Mouse (Mus musculus): ENCODE measurements around the gene Ssbp4. TPM values are rescaled to one million over a fixed set of nuclear protein-coding genes. Genes with fewer than 3 reads are reported as not detected.

Ssbp4 gene
- polyA plus RNA-seq, 1 experiment, result 52.6 TPM

GRCm38 (mm10) chr8:70648921-70649320 lies 40.2 kb upstream of the Ssbp4 start:
- H3K4me3 ChIP-seq (replicated peaks), result no peak overlapping the region
- H3K9me3 ChIP-seq (ENCODE audit: control insufficient read depth, low read length), result no peaks in the 10 kb centered on the region
- peaks cover 38% of the 10 kb centered on the region for H3K36me3 ChIP-seq (ENCODE audit: control insufficient read depth)
- H3K27me3 ChIP-seq (ENCODE audit: control insufficient read depth), result no peaks in the 10 kb centered on the region
- no peak for TF ChIP-seq TAL1 (IDR thresholded peaks at IDR 0.05; ENCODE audit: low read length)
- TF ChIP-seq GATA1 (IDR thresholded peaks at IDR 0.05; ENCODE audit: low read length), result no peak
- H3K4me1 ChIP-seq (ENCODE audit: control insufficient read depth), result peaks cover 32% of the 10 kb centered on the region

- Histone ChIP-seq H3K36me3 (ENCODE audit: control insufficient read depth) (peaks cover 38% of the 10 kb centered on the region), H3K4me3 (replicated peaks) (no peak overlapping the region), H3K4me1 (ENCODE audit: control insufficient read depth) (peaks cover 34% of the 10 kb centered on the region), H3K27me3 (ENCODE audit: control insufficient read depth) (no peaks in the 10 kb centered on the region), H3K9me3 (ENCODE audit: control insufficient read depth, low read length) (no peaks in the 10 kb centered on the region)
- TF ChIP-seq GATA1 (IDR thresholded peaks at IDR 0.05; ENCODE audit: low read length) (no peak), TAL1 (IDR thresholded peaks at IDR 0.05; ENCODE audit: low read length) (no peak)
Measured at GRCm38 (mm10) chr8:70648164-70648442, 39.4 kb upstream of the Ssbp4 start.

- TF ChIP-seq TAL1 (IDR thresholded peaks at IDR 0.05; ENCODE audit: low read length) (no peak), GATA1 (IDR thresholded peaks at IDR 0.05; ENCODE audit: low read length) (no peak)
- H3K4me3 ChIP-seq (replicated peaks), result no peak overlapping the region
- no peaks in the 10 kb centered on the region for H3K9me3 ChIP-seq (ENCODE audit: control insufficient read depth, low read length)
- H3K4me1 ChIP-seq (ENCODE audit: control insufficient read depth), result peaks cover 36% of the 10 kb centered on the region
- H3K27me3 ChIP-seq (ENCODE audit: control insufficient read depth), result 0 out of 2 replicates have a peak, but pooled peaks cover 2% of the 10 kb centered on the region
- H3K36me3 ChIP-seq (ENCODE audit: control insufficient read depth), result peaks cover 36% of the 10 kb centered on the region
Measured at GRCm38 (mm10) chr8:70647343-70648163, 38.9 kb upstream of the Ssbp4 start.

GRCm38 (mm10) chr8:70646775-70647174 lies 38.1 kb upstream of the Ssbp4 start:
- Histone ChIP-seq H3K9me3 (ENCODE audit: control insufficient read depth, low read length) (no peaks in the 10 kb centered on the region), H3K36me3 (ENCODE audit: control insufficient read depth) (peaks cover 29% of the 10 kb centered on the region), H3K27me3 (ENCODE audit: control insufficient read depth) (0 out of 2 replicates have a peak, but pooled peaks cover 2% of the 10 kb centered on the region), H3K4me1 (ENCODE audit: control insufficient read depth) (peaks cover 36% of the 10 kb centered on the region), H3K4me3 (replicated peaks) (no peak overlapping the region)
- no peak for TF ChIP-seq TAL1 (IDR thresholded peaks at IDR 0.05; ENCODE audit: low read length)
- no peak for TF ChIP-seq GATA1 (IDR thresholded peaks at IDR 0.05; ENCODE audit: low read length)

- no peak for TF ChIP-seq TAL1 (IDR thresholded peaks at IDR 0.05; ENCODE audit: low read length)
- TF ChIP-seq GATA1 (IDR thresholded peaks at IDR 0.05; ENCODE audit: low read length), result no peak
- Histone ChIP-seq H3K4me3 (replicated peaks) (no peak overlapping the region), H3K4me1 (ENCODE audit: control insufficient read depth) (peaks cover 36% of the 10 kb centered on the region), H3K9me3 (ENCODE audit: control insufficient read depth, low read length) (no peaks in the 10 kb centered on the region), H3K36me3 (ENCODE audit: control insufficient read depth) (peaks cover 26% of the 10 kb centered on the region), H3K27me3 (ENCODE audit: control insufficient read depth) (0 out of 2 replicates have a peak, but pooled peaks cover 2% of the 10 kb centered on the region)
Measured at GRCm38 (mm10) chr8:70646369-70646768, 37.7 kb upstream of the Ssbp4 start.

GRCm38 (mm10) chr8:70645501-70646224 lies 37.0 kb upstream of the Ssbp4 start:
- TF ChIP-seq TAL1 (IDR thresholded peaks at IDR 0.05; ENCODE audit: low read length), result no peak
- no peak for TF ChIP-seq GATA1 (IDR thresholded peaks at IDR 0.05; ENCODE audit: low read length)
- Histone ChIP-seq H3K36me3 (ENCODE audit: control insufficient read depth) (peaks cover 19% of the 10 kb centered on the region), H3K27me3 (ENCODE audit: control insufficient read depth) (0 out of 2 replicates have a peak, but pooled peaks cover 2% of the 10 kb centered on the region), H3K9me3 (ENCODE audit: control insufficient read depth, low read length) (no peaks in the 10 kb centered on the region), H3K4me1 (ENCODE audit: control insufficient read depth) (peaks cover 36% of the 10 kb centered on the region), H3K4me3 (replicated peaks) (no peak overlapping the region)

GRCm38 (mm10) chr8:70644065-70644464 lies 35.4 kb upstream of the Ssbp4 start:
- H3K36me3 ChIP-seq (ENCODE audit: control insufficient read depth), result peaks cover 4% of the 10 kb centered on the region

GRCm38 (mm10) chr8:70643019-70643418 lies 34.3 kb upstream of the Ssbp4 start:
- Histone ChIP-seq H3K9me3 (ENCODE audit: control insufficient read depth, low read length) (no peaks in the 10 kb centered on the region), H3K4me3 (replicated peaks) (no peak overlapping the region), H3K27me3 (ENCODE audit: control insufficient read depth) (0 out of 2 replicates have a peak, but pooled peaks cover 2% of the 10 kb centered on the region), H3K4me1 (ENCODE audit: control insufficient read depth) (peaks cover 22% of the 10 kb centered on the region), H3K36me3 (ENCODE audit: control insufficient read depth) (no peaks in the 10 kb centered on the region)
- TF ChIP-seq TAL1 (IDR thresholded peaks at IDR 0.05; ENCODE audit: low read length), result no peak
- no peak for TF ChIP-seq GATA1 (IDR thresholded peaks at IDR 0.05; ENCODE audit: low read length)

More at GRCm38 (mm10) chr8:70644065-70644464, 35.4 kb upstream of the Ssbp4 start:
- TF ChIP-seq GATA1 (IDR thresholded peaks at IDR 0.05; ENCODE audit: low read length), result no peak
- TF ChIP-seq TAL1 (IDR thresholded peaks at IDR 0.05; ENCODE audit: low read length), result no peak
- no peak overlapping the region for H3K4me3 ChIP-seq (replicated peaks)
- H3K4me1 ChIP-seq (ENCODE audit: control insufficient read depth), result peaks cover 29% of the 10 kb centered on the region
- no peaks in the 10 kb centered on the region for H3K9me3 ChIP-seq (ENCODE audit: control insufficient read depth, low read length)
- H3K27me3 ChIP-seq (ENCODE audit: control insufficient read depth), result 0 out of 2 replicates have a peak, but pooled peaks cover 2% of the 10 kb centered on the region

- TF ChIP-seq TAL1 (IDR thresholded peaks at IDR 0.05; ENCODE audit: low read length) (no peak), GATA1 (IDR thresholded peaks at IDR 0.05; ENCODE audit: low read length) (no peak)
- Histone ChIP-seq H3K36me3 (ENCODE audit: control insufficient read depth) (no peaks in the 10 kb centered on the region), H3K4me3 (replicated peaks) (no peak overlapping the region), H3K4me1 (ENCODE audit: control insufficient read depth) (peaks cover 23% of the 10 kb centered on the region), H3K9me3 (ENCODE audit: control insufficient read depth, low read length) (no peaks in the 10 kb centered on the region), H3K27me3 (ENCODE audit: control insufficient read depth) (0 out of 2 replicates have a peak, but pooled peaks cover 2% of the 10 kb centered on the region)
Measured at GRCm38 (mm10) chr8:70638752-70639151, 30.1 kb upstream of the Ssbp4 start.
